Comparison of ENCODE assay signal across 8 mouse cellular contexts in the genomic region with DNA sequence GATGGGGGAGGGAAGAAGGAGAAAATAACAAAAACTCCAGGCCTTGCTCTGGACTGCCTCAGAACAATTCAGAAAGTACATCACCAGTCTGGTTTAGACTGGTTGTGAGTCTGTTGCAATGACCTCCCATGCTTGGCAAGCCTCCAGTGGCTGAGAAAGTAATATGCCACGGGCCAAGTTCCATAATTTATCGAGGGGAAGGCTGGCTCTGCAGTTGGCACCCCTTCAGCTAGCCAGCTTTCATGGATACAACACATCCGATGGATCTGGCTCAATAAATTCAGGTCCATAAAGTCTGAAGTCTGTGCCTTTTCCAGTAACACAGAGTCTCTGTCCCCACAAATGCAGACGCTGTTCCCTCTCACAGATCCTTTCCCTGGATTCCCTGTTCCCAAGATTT. TPM values are rescaled to one million over a fixed set of nuclear protein-coding genes. Genes with fewer than 3 reads are reported as not detected.
A peak's percentile ranks its signal among the peaks of the same experiment; 100 is the strongest.
DNase-seq lines count a peak whose midpoint lies in the region; ATAC-seq lines count a peak whose summit lies in the region.

No protein-coding gene starts in this region.

- no peaks in the 10 kb centered on the region for H3K36me3 ChIP-seq in forebrain, embryonic 13.5 days (ENCODE audit: poor library complexity, severe bottlenecking)
- H3K36me3 ChIP-seq in intestine, embryonic 15.5 days, result no peaks in the 10 kb centered on the region
- H3K36me3 ChIP-seq in limb, embryonic 15.5 days, result no peaks in the 10 kb centered on the region

- peak overlapping the region; percentile 96 for H3K27ac ChIP-seq in forebrain, embryonic 13.5 days
- no peak overlapping the region for H3K27ac ChIP-seq in intestine, embryonic 15.5 days
- H3K27ac ChIP-seq in limb, embryonic 15.5 days, result no peak overlapping the region

- peak overlapping the region; percentile 48 for H3K4me2 ChIP-seq in forebrain, embryonic 13.5 days
- no peak overlapping the region for H3K4me2 ChIP-seq in intestine, embryonic 15.5 days (replicated peaks)
- H3K4me2 ChIP-seq in limb, embryonic 15.5 days, result no peak overlapping the region

- DNase-seq in cerebellum, adult 11 months, result peak; percentile 6
- peak; percentile 98 for DNase-seq in adipocyte (ENCODE audit: low spot score)
- peak; percentile 25 for DNase-seq in ovary, postnatal 10 days (ENCODE audit: low spot score)

- no peak overlapping the region for H3K9ac ChIP-seq in forebrain, embryonic 13.5 days
- H3K9ac ChIP-seq in intestine, embryonic 15.5 days, result no peak overlapping the region
- no peak overlapping the region for H3K9ac ChIP-seq in limb, embryonic 15.5 days

- peaks cover 50% of the 10 kb centered on the region for H3K4me1 ChIP-seq in forebrain, embryonic 13.5 days
- H3K4me1 ChIP-seq in intestine, embryonic 15.5 days (replicated peaks), result no peaks in the 10 kb centered on the region; the same call in 1 of the 2 replicates
- peaks cover 10% of the 10 kb centered on the region for H3K4me1 ChIP-seq in limb, embryonic 15.5 days

- H3K9me3 ChIP-seq in forebrain, embryonic 13.5 days (replicated peaks), result no peaks in the 10 kb centered on the region
- H3K9me3 ChIP-seq in intestine, embryonic 15.5 days, result no peaks in the 10 kb centered on the region
- no peaks in the 10 kb centered on the region for H3K9me3 ChIP-seq in limb, embryonic 15.5 days

- H3K4me3 ChIP-seq in forebrain, embryonic 13.5 days, result no peak overlapping the region
- H3K4me3 ChIP-seq in intestine, embryonic 15.5 days (replicated peaks), result no peak overlapping the region
- H3K4me3 ChIP-seq in limb, embryonic 15.5 days, result no peak overlapping the region

- ATAC-seq in cerebellum, adult (ENCODE audit: insufficient number of reproducible peaks, low FRiP score, low TSS enrichment), result no peak
- peak; percentile 70 for ATAC-seq in forebrain, embryonic 13.5 days
- ATAC-seq in intestine, embryonic 15.5 days, result 0 out of 2 replicates have a peak, but pooled peaks have one; percentile 43
- ATAC-seq in limb, embryonic 15.5 days (ENCODE audit: insufficient number of reproducible peaks, low FRiP score, low TSS enrichment, low read depth), result 0 out of 2 replicates have a peak, but pooled peaks have one; percentile 55
- no peak for ATAC-seq in erythroblast, adult 5-6 weeks (replicated peaks; ENCODE audit: low FRiP score, poor library complexity, severe bottlenecking)

- WGBS in forebrain, embryonic 13.5 days, result 27% methylated on average over 4 of the region's 4 CpGs
- WGBS in intestine, embryonic 15.5 days, result 37% methylated on average over 4 of the region's 4 CpGs
- 8% methylated on average over 4 of the region's 4 CpGs for WGBS in limb, embryonic 15.5 days

- H3K27me3 ChIP-seq in forebrain, embryonic 13.5 days, result no peaks in the 10 kb centered on the region
- H3K27me3 ChIP-seq in intestine, embryonic 15.5 days (replicated peaks), result no peaks in the 10 kb centered on the region
- no peaks in the 10 kb centered on the region for H3K27me3 ChIP-seq in limb, embryonic 15.5 days

RNA-seq across cellular contexts. Expression of a gene that starts 34.8 kb away (rescaled TPM):
- 24.2 and 25.2 TPM in 2 replicates for polyA plus RNA-seq in forebrain, embryonic 13.5 days (2015; fragmentation: Nextera tagmentation; extraction: Ambion mirVana)
- 15.9 and 17.9 TPM in 2 replicates for polyA plus RNA-seq in intestine, embryonic 15.5 days (2015; fragmentation: Nextera tagmentation; extraction: Ambion mirVana)
- polyA plus RNA-seq in limb, embryonic 15.5 days (2015; fragmentation: Nextera tagmentation; extraction: Ambion mirVana), result 13.2 and 17.3 TPM in 2 replicates
- 6.0 and 12.5 TPM in 2 replicates for total RNA-seq in erythroblast, adult 5-6 weeks (2015; ENCODE audit: low replicate concordance)
- total RNA-seq in erythroblast, adult 5-6 weeks (2017; ENCODE audit: low replicate concordance), result 8.1 and 10.9 TPM in 2 replicates

RNA-seq across cellular contexts. Expression of a gene that starts 40.1 kb away (rescaled TPM):
- 39.5 and 39.8 TPM in 2 replicates for polyA plus RNA-seq in forebrain, embryonic 13.5 days (2015; fragmentation: Nextera tagmentation; extraction: Ambion mirVana)
- polyA plus RNA-seq in intestine, embryonic 15.5 days (2015; fragmentation: Nextera tagmentation; extraction: Ambion mirVana), result 39.8 and 40.6 TPM in 2 replicates
- 36.2 and 40.3 TPM in 2 replicates for polyA plus RNA-seq in limb, embryonic 15.5 days (2015; fragmentation: Nextera tagmentation; extraction: Ambion mirVana)
- 4.6 and 16.7 TPM in 2 replicates for total RNA-seq in erythroblast, adult 5-6 weeks (2015; ENCODE audit: low replicate concordance)
- total RNA-seq in erythroblast, adult 5-6 weeks (2017; ENCODE audit: low replicate concordance), result 4.7 and 6.6 TPM in 2 replicates

Comparison
In these comparisons a context has a peak if more than half of its experiments do, and no peak if none do; other contexts are left out.
1. DNase-seq: peak in every context shown above with its lines; median percentile 98 in adipocyte; 25 in ovary, postnatal 10 days; 6 in cerebellum, adult 11 months.
2. ATAC-seq: peak in forebrain, embryonic 13.5 days (single experiment), intestine, embryonic 15.5 days (single experiment) and limb, embryonic 15.5 days (single experiment); none in cerebellum, adult (single experiment) and erythroblast, adult 5-6 weeks (single experiment).